In genomic region chr17:36958884-36959283, GRCm38 (mm10) we compare ENCODE assay signal across 9 mouse cellular contexts. TPM values are rescaled to one million over a fixed set of nuclear protein-coding genes. Genes with fewer than 3 reads are reported as not detected.
A peak's percentile ranks its signal among the peaks of the same experiment; 100 is the strongest.
DNase-seq lines count a peak whose midpoint lies in the region; ATAC-seq and TF ChIP-seq lines count a peak whose summit lies in the region.
"Had no signal": no experiment of that assay in that cellular context is flagged by ENCODE, and none has a peak within 500 bp of the region (broad histone marks: within the 10 kb centered on the region; RNA-seq: fewer than 3 reads in every experiment).

No protein-coding gene starts in this region.

- DNase-seq in layer of hippocampus, adult 2 months (ENCODE audit: low spot score in 2 of 2), result no peak
- no peak for DNase-seq in layer of hippocampus, adult 9-11 months
- DNase-seq in hindbrain, embryonic 14.5 days (ENCODE audit: low spot score), result no peak
- DNase-seq in right cerebral cortex, postnatal 25 days, result no peak
- DNase-seq in layer of hippocampus, postnatal 14 days (ENCODE audit: low spot score in 2 of 2), result no peak
- DNase-seq in lung, postnatal 25 days (ENCODE audit: low spot score), result no peak

- no peak for TF ChIP-seq POLR2A in cortical plate, adult 2 months (IDR thresholded peaks at IDR 0.05; ENCODE audit: extremely low read depth, insufficient read depth, low read length)

- 10% methylated on average over 12 of the region's 12 CpGs for WGBS in hindbrain, embryonic 14.5 days
- 10% methylated on average over 12 of the region's 12 CpGs for WGBS in midbrain, embryonic 12.5 days

- no peaks in the 10 kb centered on the region for H3K9me3 ChIP-seq in hindbrain, embryonic 14.5 days (ENCODE audit: control insufficient read depth, low read length)
- no peaks in the 10 kb centered on the region for H3K9me3 ChIP-seq in midbrain, embryonic 12.5 days

- H3K4me3 ChIP-seq in layer of hippocampus, adult 2 months, result peak overlapping the region; percentile 83
- peak overlapping the region; percentile 91 for H3K4me3 ChIP-seq in cortical plate, adult 2 months (ENCODE audit: insufficient read depth, low read length)
- peak overlapping the region; percentile 65 for H3K4me3 ChIP-seq in hindbrain, embryonic 14.5 days (replicated peaks; ENCODE audit: low read length)
- peak overlapping the region; percentile 64 for H3K4me3 ChIP-seq in midbrain, embryonic 12.5 days

- peaks cover 21% of the 10 kb centered on the region for H3K36me3 ChIP-seq in hindbrain, embryonic 14.5 days (replicated peaks; ENCODE audit: control insufficient read depth, insufficient read depth)
- H3K36me3 ChIP-seq in midbrain, embryonic 12.5 days, result 0 out of 2 replicates have a peak, but pooled peaks cover 7% of the 10 kb centered on the region

- H3K4me1 ChIP-seq in cortical plate, adult 2 months (ENCODE audit: control insufficient read depth, insufficient read depth, low read length), result peaks cover 2% of the 10 kb centered on the region; the same call in 1 of the 2 replicates
- peaks cover 11% of the 10 kb centered on the region for H3K4me1 ChIP-seq in hindbrain, embryonic 14.5 days (replicated peaks; ENCODE audit: control insufficient read depth, insufficient read depth, low read length)
- H3K4me1 ChIP-seq in midbrain, embryonic 12.5 days, result peaks cover 17% of the 10 kb centered on the region

- peak overlapping the region; percentile 85 for H3K4me2 ChIP-seq in hindbrain, embryonic 14.5 days (replicated peaks)
- peak overlapping the region; percentile 79 for H3K4me2 ChIP-seq in midbrain, embryonic 12.5 days (replicated peaks)

- peak overlapping the region; percentile 97 for H3K27ac ChIP-seq in layer of hippocampus, adult 2 months
- H3K27ac ChIP-seq in cortical plate, adult 2 months (ENCODE audit: insufficient read depth, low read length), result no peak overlapping the region
- H3K27ac ChIP-seq in hindbrain, embryonic 14.5 days, result peak overlapping the region; percentile 68
- no peak overlapping the region for H3K27ac ChIP-seq in midbrain, embryonic 12.5 days (replicated peaks)

- no peaks in the 10 kb centered on the region for H3K27me3 ChIP-seq in hindbrain, embryonic 14.5 days (ENCODE audit: control insufficient read depth, insufficient read depth, low read length)
- no peaks in the 10 kb centered on the region for H3K27me3 ChIP-seq in midbrain, embryonic 12.5 days

- no peak for TF ChIP-seq CTCF in layer of hippocampus, adult 2 months (conservative IDR thresholded peaks at IDR 0.05)
- TF ChIP-seq CTCF in cortical plate, adult 2 months (IDR thresholded peaks at IDR 0.05; ENCODE audit: extremely low read depth, insufficient read depth, low read length), result no peak

- H3K9ac ChIP-seq in hindbrain, embryonic 14.5 days, result peak overlapping the region; percentile 68
- H3K9ac ChIP-seq in midbrain, embryonic 12.5 days (replicated peaks), result peak overlapping the region; percentile 78

- no peak for ATAC-seq in hindbrain, embryonic 14.5 days (ENCODE audit: low FRiP score)
- peak; percentile 10; the same call in 1 of the 2 replicates for ATAC-seq in midbrain, embryonic 12.5 days (ENCODE audit: low FRiP score, low read depth)

RNA-seq across cellular contexts. Expression of gene Znrd1as, which starts 0.5 kb away (rescaled TPM):
- total RNA-seq in layer of hippocampus, adult 2 months (2021), result 1 to 10 TPM; 6.2 to 7.3 TPM
- polyA plus RNA-seq in cortical plate, adult 2 months (2012; rRNA removed), result 5.4 and 7.1 TPM in 2 replicates
- 3.4 and 5.1 TPM in 2 replicates for polyA plus RNA-seq in hindbrain, embryonic 14.5 days (2014; fragmentation: Nextera tagmentation; extraction: Ambion mirVana)
- polyA plus RNA-seq in midbrain, embryonic 12.5 days (2016; fragmentation: Nextera tagmentation; extraction: Ambion mirVana), result 7.3 and 7.6 TPM in 2 replicates
- total RNA-seq in layer of hippocampus, postnatal 14 days (2021), result 1 to 10 TPM; 5.6 to 5.9 TPM

RNA-seq across cellular contexts. Expression of gene Znrd1, which starts 0.5 kb away (rescaled TPM):
- 10 to 100 TPM; 30.6 to 34.5 TPM for total RNA-seq in layer of hippocampus, adult 2 months (2021)
- polyA plus RNA-seq in cortical plate, adult 2 months (2012; rRNA removed), result 36.9 and 37.2 TPM in 2 replicates
- polyA plus RNA-seq in hindbrain, embryonic 14.5 days (2014; fragmentation: Nextera tagmentation; extraction: Ambion mirVana), result 50.4 and 55.7 TPM in 2 replicates
- 75.9 and 78.4 TPM in 2 replicates for polyA plus RNA-seq in midbrain, embryonic 12.5 days (2016; fragmentation: Nextera tagmentation; extraction: Ambion mirVana)
- 10 to 100 TPM; 29.3 to 34.2 TPM for total RNA-seq in layer of hippocampus, postnatal 14 days (2021)

RNA-seq across cellular contexts. Expression of gene Ppp1r11, which starts 7.3 kb away (rescaled TPM):
- 100 to 1,000 TPM; 132 to 139 TPM for total RNA-seq in layer of hippocampus, adult 2 months (2021)
- 184 and 193 TPM in 2 replicates for polyA plus RNA-seq in cortical plate, adult 2 months (2012; rRNA removed)
- 170 and 191 TPM in 2 replicates for polyA plus RNA-seq in hindbrain, embryonic 14.5 days (2014; fragmentation: Nextera tagmentation; extraction: Ambion mirVana)
- 143 and 153 TPM in 2 replicates for polyA plus RNA-seq in midbrain, embryonic 12.5 days (2016; fragmentation: Nextera tagmentation; extraction: Ambion mirVana)
- total RNA-seq in layer of hippocampus, postnatal 14 days (2021), result 10 to 100 TPM; 88.6 to 96.9 TPM

RNA-seq across cellular contexts. Expression of gene Rnf39, which starts 16.2 kb away (rescaled TPM):
- total RNA-seq in layer of hippocampus, adult 2 months (2021), result 1 to 10 TPM; 5.2 to 5.3 TPM
- 13.6 and 13.8 TPM in 2 replicates for polyA plus RNA-seq in cortical plate, adult 2 months (2012; rRNA removed)
- polyA plus RNA-seq in hindbrain, embryonic 14.5 days (2014; fragmentation: Nextera tagmentation; extraction: Ambion mirVana), result 0.90 and 1.3 TPM in 2 replicates
- polyA plus RNA-seq in midbrain, embryonic 12.5 days (2016; fragmentation: Nextera tagmentation; extraction: Ambion mirVana), result 0.63 TPM in 2 replicates
- 1 to 10 TPM; 4.2 to 4.6 TPM for total RNA-seq in layer of hippocampus, postnatal 14 days (2021)

RNA-seq across cellular contexts. Expression of gene 2410137M14Rik, which starts 22.2 kb away (rescaled TPM):
- not detected for total RNA-seq in layer of hippocampus, adult 2 months (2021)
- 0.85 and 1.0 TPM in 2 replicates for polyA plus RNA-seq in cortical plate, adult 2 months (2012; rRNA removed)
- 0.47 TPM in 1 of 2 replicates, not detected in the other for polyA plus RNA-seq in hindbrain, embryonic 14.5 days (2014; fragmentation: Nextera tagmentation; extraction: Ambion mirVana)
- polyA plus RNA-seq in midbrain, embryonic 12.5 days (2016; fragmentation: Nextera tagmentation; extraction: Ambion mirVana), result 0.28 and 0.37 TPM in 2 replicates
- not detected for total RNA-seq in layer of hippocampus, postnatal 14 days (2021)
- total RNA-seq: common myeloid progenitor, adult 5-6 weeks had no signal

Comparison
In these comparisons a context has a peak if more than half of its experiments do, and no peak if none do; other contexts are left out.
1. H3K27ac ChIP-seq: peak in layer of hippocampus, adult 2 months (single experiment) and hindbrain, embryonic 14.5 days (single experiment); none in cortical plate, adult 2 months (single experiment) and midbrain, embryonic 12.5 days (single experiment).
2. Peak in every context shown above with its lines, with median percentiles within 50 percentile points of each other: H3K4me3 ChIP-seq.